Mouse (Mus musculus) hindbrain, postnatal 0 days (tissue): ENCODE results near the gene Flrt1. TPM values are rescaled to one million over a fixed set of nuclear protein-coding genes. Genes with fewer than 3 reads are reported as not detected.
"Not testable (repeated sequence)": the region's sequence is repeated elsewhere in the genome, so short reads cannot be mapped to it uniquely, and the experiment has no call there.

Experiments used
- ATAC-seq: fragments of 200-750 bp; cut with Nextera tagmentation; 2 replicates; pipeline ENCODE4 v1.8.0; 2017; ENCODE audit warnings: mild to moderate bottlenecking, moderate TSS enrichment, moderate library complexity
- DNase-seq: peaks from one replicate; pipeline ENCODE4 v3.0.0-alpha.2; 2015; ENCODE audit warnings: low spot score
- H3K27ac ChIP-seq: fragments of 300-500 bp; sonication (generic); 2 replicates; pipeline ENCODE4 v1.5.1; 2014; ENCODE audit warnings: mild to moderate bottlenecking
- H3K27me3 ChIP-seq: fragments of 300-500 bp; sonication (generic); 2 replicates; pipeline ENCODE4 v1.6.1; 2014; ENCODE audit warnings: low read length, mixed read lengths; ENCODE audit not compliant: insufficient read depth
- H3K36me3 ChIP-seq: fragments of 300-500 bp; sonication (generic); 2 replicates; pipeline ENCODE4 v1.6.1; 2014; ENCODE audit warnings: low read length, mixed read lengths; ENCODE audit not compliant: insufficient read depth
- H3K4me1 ChIP-seq: fragments of 300-500 bp; sonication (generic); 2 replicates; pipeline ENCODE4 v1.6.1; 2014; ENCODE audit warnings: antibody characterized with exemption, low read length, mixed read lengths; ENCODE audit not compliant: insufficient read depth
- H3K4me2 ChIP-seq: fragments of 300-500 bp; sonication (generic); 2 replicates; pipeline ENCODE4 v1.6.1; 2014; ENCODE audit warnings: low read depth, mild to moderate bottlenecking, low read length, moderate library complexity, mixed read lengths
- H3K4me3 ChIP-seq: fragments of 300-500 bp; sonication (generic); 2 replicates; pipeline ENCODE4 v1.5.1; 2014; ENCODE audit warnings: low read length
- H3K9ac ChIP-seq: fragments of 300-500 bp; sonication (generic); replicated peaks from 2 replicates; pipeline ENCODE4 v1.6.1; 2014; ENCODE audit warnings: mild to moderate bottlenecking, low read length, moderate library complexity, mixed read lengths
- H3K9me3 ChIP-seq: fragments of 300-500 bp; sonication (generic); 2 replicates; pipeline ENCODE4 v1.6.1; 2016; ENCODE audit warnings: low read length, mixed read lengths
- CTCF ChIP-seq: IDR thresholded peaks from 2 replicates; pipeline ENCODE4 v1.5.1; 2016; ENCODE audit warnings: antibody characterized with exemption, control low read depth, low read depth
- WGBS: fragments of 180-500 bp; shearing (Covaris S2); extraction: QIAGEN DNeasy Blood & Tissue Kit; methylation state at CpG from one replicate; pipeline ENCODE4 v1.1.7; 2014; 5-methylcytosine and 5-hydroxymethylcytosine counted together
- polyA plus RNA-seq: library from polyadenylated mRNA; unstranded; fragments of >200 nt; fragmentation: Nextera tagmentation; extraction: Ambion mirVana; gene quantifications from 2 replicates; pipeline ENCODE4 v1.2.1, GENCODE M21; 2015
- total RNA-seq: library from RNA; depleted of rRNA; stranded (reverse); fragments of >200 nt; gene quantifications from 2 replicates; pipeline ENCODE4 v1.2.3, GENCODE M21; 2014

Gene Flrt1
- total and polyA plus RNA-seq, 2 experiments from 2014 or later = 8.1 to 10.1 TPM

GRCm38 (mm10) chr19:7084734-7085133 lies 20.8 kb downstream of the Flrt1 start:
- WGBS = 29% methylated on average over 15 of the region's 15 CpGs
- no peak overlapping the region for H3K4me2 ChIP-seq
- peak; percentile 58 for DNase-seq

DNA sequence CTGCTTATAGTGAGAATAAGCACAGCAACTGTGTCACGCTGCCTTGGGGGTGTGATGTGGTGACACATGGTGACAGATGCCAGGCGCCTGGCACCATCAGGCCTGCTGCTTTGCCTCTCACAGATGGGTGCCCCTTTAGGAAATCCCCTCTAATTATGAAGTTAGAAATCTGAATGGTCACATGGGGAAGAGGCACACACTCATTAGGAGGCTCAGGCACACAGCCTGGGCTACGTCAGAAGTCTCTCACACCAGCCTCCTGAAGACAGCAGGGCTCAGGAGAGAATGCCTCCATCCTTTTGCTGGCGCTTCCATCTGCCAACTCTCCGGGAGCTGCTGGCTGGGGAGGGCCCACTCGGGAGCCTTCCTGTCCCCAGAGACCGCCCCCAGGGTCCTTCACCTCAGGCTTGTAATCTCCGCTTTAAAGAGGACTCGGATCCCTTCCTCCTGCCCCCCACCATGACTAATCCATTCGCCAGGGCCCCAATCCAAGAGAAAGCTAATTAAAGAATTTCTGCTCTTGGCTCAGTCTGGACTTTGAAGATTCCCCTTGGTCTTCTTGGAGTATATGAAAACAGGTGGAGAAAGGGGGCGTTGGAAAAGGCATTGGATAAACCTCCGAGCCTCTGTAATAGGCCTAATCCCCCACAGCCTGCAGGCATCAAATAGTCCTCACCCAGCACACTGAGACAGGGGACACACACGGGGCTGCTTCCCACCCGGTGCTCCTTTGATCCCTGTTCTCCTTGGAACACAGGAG lies 22.3 kb downstream of the Flrt1 start:
- peaks cover 20% of the 10 kb centered on the region for H3K4me1 ChIP-seq
- 25% methylated on average over 14 of the region's 14 CpGs for WGBS
- H3K27ac ChIP-seq = no peak overlapping the region; the same call in 1 of the 2 replicates

More at GRCm38 (mm10) chr19:7084734-7085133, 20.8 kb downstream of the Flrt1 start:
- Histone ChIP-seq H3K27me3 (no peaks in the 10 kb centered on the region), H3K4me3 (no peak overlapping the region), H3K9me3 (no peaks in the 10 kb centered on the region), H3K9ac (no peak overlapping the region), H3K36me3 (no peaks in the 10 kb centered on the region), H3K27ac (no peak overlapping the region), H3K4me1 (peaks cover 33% of the 10 kb centered on the region)
- no peak for ATAC-seq
- no peak for TF ChIP-seq CTCF

GRCm38 (mm10) chr19:7081516-7082266 lies 23.8 kb downstream of the Flrt1 start:
- 72% methylated on average over 7 of the region's 7 CpGs for WGBS
- TF ChIP-seq CTCF = no peak

More for the DNA sequence above, 22.3 kb downstream of the Flrt1 start:
- no peaks in the 10 kb centered on the region for H3K27me3 ChIP-seq
- no peak overlapping the region for H3K4me2 ChIP-seq
- no peak for TF ChIP-seq CTCF
- no peaks in the 10 kb centered on the region for H3K36me3 ChIP-seq
- H3K9me3 ChIP-seq = no peaks in the 10 kb centered on the region
- H3K9ac ChIP-seq = no peak overlapping the region
- H3K4me3 ChIP-seq = no peak overlapping the region
- DNase-seq (peak; percentile 57), ATAC-seq (peak; percentile 33)

GRCm38 (mm10) chr19:7078271-7078670 lies 27.3 kb downstream of the Flrt1 start:
- WGBS = 87% methylated on average over 7 of the region's 7 CpGs
- Histone ChIP-seq H3K9me3 (no peaks in the 10 kb centered on the region), H3K27me3 (no peaks in the 10 kb centered on the region), H3K4me1 (peaks cover 9% of the 10 kb centered on the region), H3K4me3 (no peak overlapping the region), H3K9ac (no peak overlapping the region), H3K4me2 (no peak overlapping the region), H3K27ac (no peak overlapping the region), H3K36me3 (no peaks in the 10 kb centered on the region)
- DNase-seq (no peak), ATAC-seq (no peak)
- no peak for TF ChIP-seq CTCF

More at GRCm38 (mm10) chr19:7081516-7082266, 23.8 kb downstream of the Flrt1 start:
- no peak overlapping the region for H3K4me2 ChIP-seq
- H3K27me3 ChIP-seq = no peaks in the 10 kb centered on the region
- H3K4me1 ChIP-seq = peaks cover 16% of the 10 kb centered on the region
- ATAC-seq (no peak), DNase-seq (no peak)
- no peak overlapping the region for H3K9ac ChIP-seq
- no peaks in the 10 kb centered on the region for H3K9me3 ChIP-seq
- no peaks in the 10 kb centered on the region for H3K36me3 ChIP-seq
- no peak overlapping the region for H3K4me3 ChIP-seq
- H3K27ac ChIP-seq = no peak overlapping the region

DNA sequence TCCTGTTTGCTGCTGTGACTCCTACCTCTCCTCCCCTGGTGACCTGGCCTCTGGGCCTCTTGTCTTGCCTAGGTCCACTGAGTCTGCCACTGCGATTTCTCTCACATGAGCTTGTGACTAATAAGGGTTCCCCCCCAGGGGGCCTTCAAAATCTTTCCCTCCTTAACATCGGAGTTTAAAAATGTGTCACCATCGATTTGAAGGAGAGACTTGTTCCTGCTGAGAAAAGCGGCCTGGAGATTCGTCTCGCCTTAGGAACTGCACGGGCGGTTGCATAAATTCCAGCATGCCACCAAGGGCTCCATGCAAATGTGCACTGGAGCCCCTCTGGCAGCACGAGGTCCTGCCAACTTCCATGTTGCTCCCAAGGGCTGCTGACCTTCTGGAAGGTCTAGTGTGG lies 27.9 kb downstream of the Flrt1 start:
- ATAC-seq = no peak

GRCm38 (mm10) chr19:7075336-7075735 lies 30.2 kb downstream of the Flrt1 start:
- H3K9me3 ChIP-seq, DNase-seq, ATAC-seq, H3K4me1 ChIP-seq, H3K4me3 ChIP-seq, H3K36me3 ChIP-seq, H3K27me3 ChIP-seq, H3K4me2 ChIP-seq, H3K27ac ChIP-seq, H3K9ac ChIP-seq: not testable (repeated sequence)
- 86% methylated on average over 11 of the region's 11 CpGs for WGBS

More for the DNA sequence above, 27.9 kb downstream of the Flrt1 start:
- no peak overlapping the region for H3K4me2 ChIP-seq
- no peak overlapping the region for H3K9ac ChIP-seq
- no peak for TF ChIP-seq CTCF
- H3K36me3 ChIP-seq = no peaks in the 10 kb centered on the region
- H3K4me3 ChIP-seq = no peak overlapping the region
- 29% methylated on average over 9 of the region's 9 CpGs for WGBS
- no peaks in the 10 kb centered on the region for H3K27me3 ChIP-seq
- no peak for DNase-seq
- H3K9me3 ChIP-seq = no peaks in the 10 kb centered on the region
- no peak overlapping the region for H3K27ac ChIP-seq
- peaks cover 6% of the 10 kb centered on the region; the same call in 1 of the 2 replicates for H3K4me1 ChIP-seq
